Mouse (Mus musculus) small intestine, adult 2 months (tissue): ENCODE data around the gene Lrrc41. TPM values are rescaled to one million over a fixed set of nuclear protein-coding genes. Genes with fewer than 3 reads are reported as not detected.

Experiments used
- H3K27ac ChIP-seq: fragments of 200-500 bp; 2 replicates; pipeline ENCODE4 v1.5.1; 2012; ENCODE audit warnings: low read depth, low read length, control low read depth, inconsistent platforms; ENCODE audit not compliant: insufficient read depth
- H3K27me3 ChIP-seq: fragments of 200-500 bp; 2 replicates; pipeline ENCODE4 v1.6.1; 2012; ENCODE audit warnings: mild to moderate bottlenecking, moderate library complexity, low read length, inconsistent platforms; ENCODE audit not compliant: control insufficient read depth, insufficient read depth
- H3K36me3 ChIP-seq: fragments of 200-500 bp; 2 replicates; pipeline ENCODE4 v1.6.1; 2012; ENCODE audit warnings: mild to moderate bottlenecking, low read length, control low read depth, inconsistent platforms; ENCODE audit not compliant: control insufficient read depth, insufficient read depth
- H3K4me1 ChIP-seq: fragments of 200-500 bp; 2 replicates; pipeline ENCODE4 v1.6.1; 2012; ENCODE audit warnings: low read length, inconsistent platforms, mixed read lengths; ENCODE audit not compliant: control insufficient read depth, insufficient read depth, insufficient read length
- H3K4me3 ChIP-seq: fragments of 200-500 bp; 2 replicates; pipeline ENCODE4 v1.5.1; 2012; ENCODE audit warnings: low read depth, mild to moderate bottlenecking, control low read depth, inconsistent platforms, low read length, moderate library complexity
- CTCF ChIP-seq: fragments of 200-500 bp; IDR thresholded peaks from 2 replicates; pipeline ENCODE4 v1.5.1; 2012; ENCODE audit warnings: low read depth, mild to moderate bottlenecking, control low read depth, inconsistent platforms, low read length, moderate library complexity, mixed read lengths; ENCODE audit not compliant: insufficient replicate concordance, insufficient read length; ENCODE audit errors: extremely low read depth
- POLR2A ChIP-seq: fragments of 200-500 bp; IDR thresholded peaks from 2 replicates; pipeline ENCODE4 v1.6.1; 2012; ENCODE audit warnings: low read depth, mild to moderate bottlenecking, control low read depth, inconsistent platforms, low read length, moderate library complexity
- WGBS: fragments of 180-500 bp; shearing (Covaris S2); methylation state at CpG from one replicate; pipeline ENCODE4 v1.1.7; 2018; 5-methylcytosine and 5-hydroxymethylcytosine counted together
- polyA plus RNA-seq: library from polyadenylated mRNA; depleted of rRNA; stranded (reverse); fragments of >200 nt; gene quantifications from 2 replicates; pipeline ENCODE4 v1.2.3, GENCODE M21; 2012

Gene Lrrc41
- polyA plus RNA-seq, 1 experiment: 64.7 TPM

GRCm38 (mm10) chr4:116088510-116089249 lies 13.6 kb downstream of the Lrrc41 start:
- H3K27me3 ChIP-seq: no peaks in the 10 kb centered on the region
- H3K4me1 ChIP-seq: no peaks in the 10 kb centered on the region
- no peak overlapping the region for H3K4me3 ChIP-seq
- H3K27ac ChIP-seq: no peak overlapping the region
- 89% methylated on average over 23 of the region's 23 CpGs for WGBS
- TF ChIP-seq CTCF (no peak), POLR2A (no peak)
- H3K36me3 ChIP-seq: peaks cover 31% of the 10 kb centered on the region

- TF ChIP-seq POLR2A: no peak
- no peak for TF ChIP-seq CTCF
- 84% methylated on average over 10 of the region's 10 CpGs for WGBS
- H3K27me3 ChIP-seq: no peaks in the 10 kb centered on the region
- no peak overlapping the region for H3K27ac ChIP-seq
- H3K36me3 ChIP-seq: peaks cover 64% of the 10 kb centered on the region
- H3K4me3 ChIP-seq: no peak overlapping the region
- no peaks in the 10 kb centered on the region for H3K4me1 ChIP-seq
These were observed 21.2 kb downstream of the Lrrc41 start for GRCm38 (mm10) chr4:116096291-116096690.

GRCm38 (mm10) chr4:116097211-116097610 lies 22.1 kb downstream of the Lrrc41 start:
- Histone ChIP-seq H3K36me3 (peaks cover 64% of the 10 kb centered on the region), H3K27ac (no peak overlapping the region), H3K4me1 (no peaks in the 10 kb centered on the region), H3K4me3 (no peak overlapping the region), H3K27me3 (no peaks in the 10 kb centered on the region)
- WGBS: 63% methylated on average over 8 of the region's 8 CpGs
- TF ChIP-seq CTCF (no peak), POLR2A (no peak)

GRCm38 (mm10) chr4:116100959-116101358 lies 25.9 kb downstream of the Lrrc41 start:
- Histone ChIP-seq H3K27me3 (no peaks in the 10 kb centered on the region), H3K4me3 (no peak overlapping the region), H3K27ac (no peak overlapping the region), H3K36me3 (peaks cover 39% of the 10 kb centered on the region), H3K4me1 (no peaks in the 10 kb centered on the region)
- WGBS: 62% methylated on average over 7 of the region's 7 CpGs
- no peak for TF ChIP-seq POLR2A
- TF ChIP-seq CTCF: no peak

- H3K36me3 ChIP-seq: peaks cover 9% of the 10 kb centered on the region; the same call in 1 of the 2 replicates
- no peak for TF ChIP-seq POLR2A
- no peak for TF ChIP-seq CTCF
- no peak overlapping the region for H3K4me3 ChIP-seq
- H3K27me3 ChIP-seq: no peaks in the 10 kb centered on the region
- no peaks in the 10 kb centered on the region for H3K4me1 ChIP-seq
- 91% methylated on average over 5 of the region's 5 CpGs for WGBS
- no peak overlapping the region for H3K27ac ChIP-seq
These were observed 30.2 kb downstream of the Lrrc41 start for GRCm38 (mm10) chr4:116105278-116105677.

GRCm38 (mm10) chr4:116110695-116111094 lies 35.6 kb downstream of the Lrrc41 start:
- WGBS: 80% methylated on average over 6 of the region's 6 CpGs
- peaks cover 3% of the 10 kb centered on the region; the same call in 1 of the 2 replicates for H3K4me1 ChIP-seq
- no peak overlapping the region for H3K27ac ChIP-seq

GRCm38 (mm10) chr4:116111486-116111885 lies 36.4 kb downstream of the Lrrc41 start:
- TF ChIP-seq CTCF (no peak), POLR2A (no peak)
- no peak overlapping the region for H3K27ac ChIP-seq
- H3K27me3 ChIP-seq: no peaks in the 10 kb centered on the region
- H3K4me3 ChIP-seq: no peak overlapping the region
- WGBS: 91% methylated on average over 2 of the region's 2 CpGs
- no peaks in the 10 kb centered on the region; the same call in 1 of the 2 replicates for H3K36me3 ChIP-seq
- H3K4me1 ChIP-seq: peaks cover 3% of the 10 kb centered on the region; the same call in 1 of the 2 replicates

More at GRCm38 (mm10) chr4:116110695-116111094, 35.6 kb downstream of the Lrrc41 start:
- TF ChIP-seq CTCF (no peak), POLR2A (no peak)
- Histone ChIP-seq H3K4me3 (no peak overlapping the region), H3K36me3 (peaks cover under 1% of the 10 kb centered on the region), H3K27me3 (no peaks in the 10 kb centered on the region)
